Mouse (Mus musculus): ENCODE measurements at regions not wholly inside any gene's neighbourhood (a gene's known extent, or its start where the extent isn't known, plus 50 kb on each side); places are given as distances from the start of the nearest gene placed in this dataset.

DNA sequence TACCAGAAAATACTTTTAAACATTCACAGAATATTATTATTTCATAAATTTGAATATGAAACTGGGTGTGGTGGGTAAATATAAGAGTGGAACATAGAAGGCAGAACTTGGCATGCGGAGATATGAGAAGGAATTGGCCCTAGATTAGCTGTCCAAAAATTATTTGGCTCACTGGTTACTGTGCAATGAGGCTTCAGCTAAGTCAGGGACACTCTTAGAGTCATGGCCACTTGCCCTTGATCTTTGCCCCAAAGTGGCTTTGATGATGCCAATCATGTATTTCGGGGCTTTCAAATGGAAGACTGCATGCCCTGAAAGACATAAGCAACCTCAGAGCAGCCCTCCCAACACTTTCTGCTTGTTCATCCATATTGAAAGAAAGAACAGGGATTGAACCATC lies 76.9 kb downstream of the Pxdc1 start:
- no peak for TF ChIP-seq CTCF (IDR thresholded peaks at IDR 0.05)
- intact Hi-C loops (cut with DNase I): no loop called here
- Histone ChIP-seq H3K27ac (no peak overlapping the region), H3K4me3 (no peak overlapping the region)
- no peak for DNase-seq (ENCODE audit: extremely low spot score in 1 of 2, low spot score in 2 of 2)

DNA sequence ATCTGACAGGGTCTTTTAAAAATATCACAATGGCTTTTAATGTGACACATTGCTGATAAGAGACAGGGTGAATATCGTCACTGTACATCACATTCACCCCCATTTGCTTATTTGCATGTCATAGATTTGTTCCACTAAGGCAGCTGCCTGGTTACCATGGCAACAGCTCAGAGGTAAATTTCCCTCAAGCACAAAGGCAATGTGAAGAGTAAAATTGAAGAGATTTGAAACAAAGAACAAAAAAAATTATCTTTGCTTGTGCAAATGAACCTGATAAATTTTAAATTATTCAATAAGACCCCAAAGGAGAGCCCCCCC lies 77.3 kb downstream of the Pxdc1 start:
- peak; percentile 24 to 42 for DNase-seq (ENCODE audit: extremely low spot score in 1 of 2, low spot score in 2 of 2)
- peak overlapping the region; percentile 38; the same call in 1 of the 2 replicates for H3K27ac ChIP-seq
- intact Hi-C loops (cut with DNase I): no loop called here
- H3K4me3 ChIP-seq: no peak overlapping the region
- TF ChIP-seq CTCF (IDR thresholded peaks at IDR 0.05): no peak

DNA sequence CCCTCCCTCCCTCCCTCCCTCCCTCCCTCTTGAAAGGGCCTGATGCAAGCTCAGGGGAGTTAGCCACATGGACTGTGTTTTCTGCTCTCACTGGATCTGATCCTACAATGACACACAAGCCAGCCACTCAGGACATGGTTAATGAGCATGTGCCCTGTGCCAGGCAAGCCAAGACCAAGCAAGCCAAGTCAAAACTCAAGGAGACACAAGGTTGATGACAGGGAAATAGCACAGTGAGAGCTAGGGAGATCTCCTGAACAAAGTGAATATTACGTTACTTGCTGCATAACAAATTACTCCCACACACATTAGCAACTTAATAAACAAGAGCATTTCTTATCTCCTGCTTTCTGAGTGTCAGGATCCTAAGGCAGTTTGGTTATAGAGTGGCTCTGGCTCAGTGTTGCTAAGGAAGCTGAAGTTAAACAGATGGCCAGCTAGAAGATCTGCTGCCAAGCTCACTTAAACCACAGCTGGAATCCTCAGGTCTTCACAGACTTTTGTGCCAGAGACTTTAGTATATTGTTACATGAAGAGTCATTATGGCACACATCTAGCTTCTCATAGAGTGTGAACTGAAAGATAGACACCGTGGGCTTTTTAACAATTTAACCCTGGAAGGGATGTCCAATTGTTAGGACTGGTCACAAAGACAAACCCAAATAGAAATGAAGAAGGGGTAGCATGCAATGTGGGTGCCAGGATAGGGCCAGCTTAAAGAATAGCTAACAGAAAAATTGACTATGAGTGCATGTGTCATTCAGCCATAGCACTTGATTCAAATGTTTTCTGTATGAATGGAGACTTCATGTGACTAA lies 77.9 kb downstream of the Pxdc1 start:
- intact Hi-C loops (cut with DNase I): no loop called here
- no peak for TF ChIP-seq CTCF (IDR thresholded peaks at IDR 0.05)
- peak overlapping the region; percentile 38; the same call in 1 of the 2 replicates for H3K27ac ChIP-seq
- no peak overlapping the region for H3K4me3 ChIP-seq
- DNase-seq (ENCODE audit: extremely low spot score in 1 of 2, low spot score in 2 of 2): no peak

DNA sequence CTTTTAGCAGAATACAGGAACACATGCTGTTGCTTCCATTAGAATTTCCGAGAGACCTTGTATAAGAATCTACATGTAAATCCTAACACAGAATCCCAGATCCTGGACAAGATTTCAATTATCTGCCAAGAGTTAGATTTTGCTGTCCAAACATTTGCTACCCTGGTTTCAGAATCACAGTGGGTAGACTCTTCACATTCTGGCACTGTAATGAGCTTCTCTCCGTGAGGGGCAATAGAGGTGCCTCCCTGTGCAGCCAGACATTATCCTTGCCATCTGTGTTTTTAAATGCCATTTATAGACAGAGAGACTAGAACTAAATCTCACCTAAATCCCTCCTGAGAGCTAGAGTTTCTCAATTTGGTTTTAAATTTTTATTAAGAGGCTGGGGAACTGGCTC lies 84.0 kb downstream of the Pxdc1 start:
- Histone ChIP-seq H3K4me3 (no peak overlapping the region), H3K27ac (no peak overlapping the region)
- no peak for DNase-seq (ENCODE audit: extremely low spot score in 1 of 2, low spot score in 2 of 2)
- intact Hi-C loops (cut with DNase I): no loop called here
- TF ChIP-seq CTCF (IDR thresholded peaks at IDR 0.05): no peak

DNA sequence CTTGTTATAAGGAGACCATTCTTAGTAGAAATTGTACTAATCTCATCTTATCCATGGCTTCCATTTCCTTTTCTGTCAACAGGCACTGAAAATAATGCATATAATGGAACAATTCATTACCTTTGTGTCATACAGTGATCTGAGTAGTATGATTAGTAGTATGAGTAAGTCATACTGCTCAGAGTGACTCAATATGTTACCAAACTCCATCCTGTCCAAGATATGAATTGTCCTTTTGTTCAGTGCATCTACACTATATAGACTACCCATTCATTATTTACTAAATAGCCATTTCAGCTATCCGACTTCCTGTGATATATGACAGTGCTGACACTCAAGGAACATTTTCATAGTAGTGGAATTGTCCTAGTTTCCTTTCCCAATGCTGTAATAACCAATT lies 86.6 kb downstream of the Pxdc1 start:
- no peak overlapping the region for H3K4me3 ChIP-seq
- no peak overlapping the region for H3K27ac ChIP-seq
- intact Hi-C loops (cut with DNase I): no loop called here
- no peak for DNase-seq (ENCODE audit: extremely low spot score in 1 of 2, low spot score in 2 of 2)
- no peak for TF ChIP-seq CTCF (IDR thresholded peaks at IDR 0.05)

DNA sequence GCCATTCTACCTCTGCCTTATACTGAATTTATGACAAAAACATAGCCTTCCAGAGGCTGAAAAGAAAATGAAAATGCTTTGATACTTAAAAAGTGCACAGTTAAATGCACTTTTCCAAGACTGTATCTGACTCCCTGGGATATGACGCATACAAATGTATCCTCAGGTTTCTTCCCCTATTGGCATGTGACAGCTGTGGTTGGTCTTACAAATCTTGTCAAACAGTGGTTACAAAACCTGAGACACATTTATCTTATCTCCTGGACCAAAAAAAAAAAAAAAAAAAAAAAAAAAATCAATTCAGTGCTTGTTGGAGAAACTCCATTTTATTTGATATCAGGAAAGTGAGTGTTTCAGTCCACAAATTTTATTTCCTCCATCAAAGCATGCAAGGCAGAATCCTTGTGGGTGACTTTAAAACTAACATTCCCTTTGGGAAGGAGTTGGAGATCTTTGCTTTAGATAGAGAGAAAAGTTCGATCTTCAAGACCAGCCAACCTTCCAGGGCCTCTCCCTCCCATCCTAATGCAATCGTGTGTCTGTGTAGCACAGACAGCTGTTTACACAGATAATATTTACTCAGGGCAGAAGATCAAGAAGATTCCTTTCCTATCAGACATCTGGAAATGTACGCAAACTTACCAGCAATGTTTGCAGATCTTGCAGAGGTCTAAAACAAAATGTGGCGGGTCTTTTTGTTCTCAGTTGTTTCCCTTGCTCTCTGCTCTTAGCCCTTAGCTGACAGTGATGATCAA lies 103.0 kb downstream of the Pxdc1 start:
- no peak for TF ChIP-seq CTCF (IDR thresholded peaks at IDR 0.05)
- Histone ChIP-seq H3K4me3 (no peak overlapping the region), H3K27ac (no peak overlapping the region)
- DNase-seq (ENCODE audit: extremely low spot score in 1 of 2, low spot score in 2 of 2): no peak
- intact Hi-C loops (cut with DNase I): no loop called here

DNA sequence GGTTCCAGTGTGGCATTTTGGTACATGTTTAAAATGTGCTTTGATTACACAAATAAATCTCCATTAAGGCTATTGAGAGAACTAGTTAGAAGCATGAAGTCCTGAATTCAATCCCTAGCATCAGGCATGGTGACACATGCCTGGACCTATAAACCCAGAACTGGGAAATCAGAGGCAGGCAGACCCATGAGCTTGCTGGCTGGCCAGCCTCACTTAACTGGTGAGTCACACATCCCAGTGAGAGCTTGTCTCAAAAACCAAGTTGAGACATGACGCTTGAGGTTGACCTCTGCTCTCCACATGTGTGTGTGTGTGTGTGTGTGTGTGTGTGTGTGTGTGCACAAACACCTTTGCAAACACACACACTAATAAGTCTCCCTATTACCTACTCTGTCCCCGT lies 112.6 kb downstream of the Pxdc1 start:
- no peak for DNase-seq (ENCODE audit: extremely low spot score in 1 of 2, low spot score in 2 of 2)
- H3K27ac ChIP-seq: no peak overlapping the region
- H3K4me3 ChIP-seq: no peak overlapping the region
- TF ChIP-seq CTCF (IDR thresholded peaks at IDR 0.05): no peak
- intact Hi-C loops (cut with DNase I): no loop called here

DNA sequence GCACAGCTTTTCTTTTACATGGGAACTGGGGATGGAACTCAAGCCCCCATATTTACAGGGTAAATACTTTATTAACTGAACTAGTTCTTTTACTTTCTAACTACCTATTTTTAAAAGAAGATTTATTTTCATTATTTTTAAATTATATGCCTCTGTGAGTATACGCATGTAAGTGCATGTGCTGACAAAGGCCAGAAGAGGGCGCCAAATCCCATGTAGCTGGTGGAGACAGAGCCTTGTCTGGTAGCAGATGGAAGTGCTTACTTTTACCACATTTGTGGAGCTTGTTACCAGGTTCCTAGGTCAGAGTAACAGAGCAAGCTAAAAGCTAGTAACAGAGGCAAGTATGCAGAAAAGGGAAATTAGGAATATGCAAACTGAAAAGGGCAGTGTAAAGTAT lies 119.4 kb downstream of the Pxdc1 start:
- intact Hi-C loops (cut with DNase I): no loop called here

DNA sequence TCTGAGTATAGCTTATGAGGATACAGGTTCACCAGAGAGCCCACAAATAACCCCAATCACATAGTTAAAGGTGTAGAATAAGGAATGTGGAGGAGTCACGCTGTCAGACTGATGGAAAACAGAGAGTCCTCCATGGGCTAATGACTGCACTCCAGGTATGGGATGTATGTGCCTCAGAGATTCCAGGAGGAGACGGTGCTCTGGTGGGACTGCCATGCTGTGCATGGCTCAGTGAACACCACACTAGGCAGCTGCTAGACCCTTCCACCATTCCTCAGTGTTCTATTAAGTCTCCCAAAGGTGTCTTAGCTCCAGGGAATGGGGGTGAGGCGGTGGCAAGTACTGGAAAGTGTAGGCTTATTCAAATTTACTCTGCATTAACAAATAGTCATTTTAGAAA lies 142.0 kb downstream of the Pxdc1 start:
- Histone ChIP-seq H3K4me3 (no peak overlapping the region), H3K27ac (no peak overlapping the region)
- intact Hi-C loops (cut with DNase I): no loop called here
- DNase-seq (ENCODE audit: extremely low spot score in 1 of 2, low spot score in 2 of 2): no peak
- TF ChIP-seq CTCF (IDR thresholded peaks at IDR 0.05): no peak

More for the DNA sequence above, 119.4 kb downstream of the Pxdc1 start:
- Histone ChIP-seq H3K4me3 (no peak overlapping the region), H3K27ac (no peak overlapping the region)
- peak; percentile 20 for TF ChIP-seq CTCF (IDR thresholded peaks at IDR 0.05)
- no peak for DNase-seq (ENCODE audit: extremely low spot score in 1 of 2, low spot score in 2 of 2)

DNA sequence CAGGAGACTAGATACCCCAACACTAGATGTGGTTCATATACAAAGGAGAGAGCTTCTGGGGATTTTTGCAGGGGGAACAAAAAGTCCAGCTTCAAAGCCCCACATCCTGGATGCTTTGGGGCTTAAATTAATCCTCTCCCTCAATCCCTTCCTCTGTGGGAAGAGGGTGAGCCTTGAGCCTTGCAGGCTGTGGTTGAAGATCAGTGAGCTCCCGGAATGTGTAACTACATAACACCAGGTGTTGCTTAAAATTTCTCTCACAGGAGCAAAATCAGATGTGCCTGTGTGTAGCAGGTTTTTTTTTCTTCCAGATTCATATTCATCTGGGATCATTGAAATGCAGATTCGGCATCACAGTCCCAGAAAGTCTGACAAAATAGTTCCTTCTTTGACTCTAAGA lies 146.1 kb downstream of the Pxdc1 start:
- TF ChIP-seq CTCF (IDR thresholded peaks at IDR 0.05): no peak
- no peak overlapping the region for H3K4me3 ChIP-seq
- no peak overlapping the region for H3K27ac ChIP-seq
- no peak for DNase-seq (ENCODE audit: extremely low spot score in 1 of 2, low spot score in 2 of 2)
- intact Hi-C loops (cut with DNase I): no loop called here

DNA sequence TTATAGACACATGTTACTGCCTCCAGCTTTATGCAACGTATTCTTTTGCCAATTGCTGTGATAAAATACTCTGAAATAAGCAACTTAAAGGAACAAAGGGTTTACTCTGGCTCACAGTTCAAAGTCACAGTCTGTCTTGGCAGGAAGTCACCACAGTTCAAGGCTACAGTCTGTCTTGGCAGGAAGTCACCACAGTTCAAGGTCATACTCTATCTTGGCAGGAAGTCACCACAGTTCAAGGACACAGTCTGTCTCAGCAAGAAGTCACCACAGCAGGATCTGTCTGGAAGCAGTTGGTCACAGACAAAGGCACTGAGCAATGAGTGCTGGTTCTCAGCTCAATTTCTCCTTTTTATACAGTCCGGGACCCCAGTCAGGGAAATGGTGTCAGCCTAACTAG lies 147.4 kb downstream of the Pxdc1 start:
- intact Hi-C loops (cut with DNase I): no loop called here
- Histone ChIP-seq H3K4me3 (no peak overlapping the region), H3K27ac (no peak overlapping the region)
- DNase-seq (ENCODE audit: extremely low spot score in 1 of 2, low spot score in 2 of 2): no peak
- no peak for TF ChIP-seq CTCF (IDR thresholded peaks at IDR 0.05)

DNA sequence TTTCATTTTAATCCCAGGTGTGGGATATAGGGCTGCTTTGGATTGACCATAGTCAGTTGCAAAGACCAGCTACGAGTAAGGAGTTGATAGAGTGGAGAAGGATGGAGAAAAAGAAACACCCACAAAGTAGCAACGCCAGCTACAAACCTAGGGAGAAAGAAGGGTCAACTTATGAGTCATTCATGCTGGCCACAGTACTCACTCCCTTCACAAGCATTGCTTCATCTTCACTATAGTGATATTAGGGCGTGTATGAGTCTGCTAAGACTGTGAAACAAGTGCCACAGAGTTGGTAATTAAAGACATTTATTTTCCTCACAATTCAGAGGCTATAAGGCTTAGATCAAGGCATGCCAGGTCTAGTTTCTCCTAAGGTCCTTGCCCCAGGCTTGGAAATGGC lies 148.4 kb downstream of the Pxdc1 start:
- H3K4me3 ChIP-seq: no peak overlapping the region
- TF ChIP-seq CTCF (IDR thresholded peaks at IDR 0.05): no peak
- intact Hi-C loops (cut with DNase I): no loop called here
- DNase-seq (ENCODE audit: extremely low spot score in 1 of 2, low spot score in 2 of 2): no peak
- no peak overlapping the region for H3K27ac ChIP-seq

DNA sequence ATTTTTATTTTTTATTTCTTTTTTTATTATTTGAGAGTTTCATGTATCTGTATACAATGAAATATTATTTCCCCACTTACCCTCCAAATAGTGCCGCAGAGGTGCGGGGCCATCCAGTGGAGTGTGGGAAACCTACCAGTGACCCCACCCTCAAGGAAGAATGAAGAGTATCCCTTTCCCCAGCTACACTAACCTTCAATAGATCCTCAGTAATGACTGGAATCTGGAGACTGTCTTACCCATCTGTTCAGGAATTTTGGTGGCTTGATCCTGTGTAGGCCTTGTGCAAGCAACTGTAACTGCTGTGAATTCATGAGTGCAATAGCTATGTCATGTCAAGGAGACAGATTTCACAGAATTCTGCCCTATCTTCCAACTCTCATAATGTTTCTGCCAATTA lies 153.9 kb upstream of the Slc22a23 start:
- no peak overlapping the region for H3K27ac ChIP-seq
- DNase-seq (ENCODE audit: extremely low spot score in 1 of 2, low spot score in 2 of 2): no peak
- intact Hi-C loops (cut with DNase I): no loop called here
- no peak overlapping the region for H3K4me3 ChIP-seq
- no peak for TF ChIP-seq CTCF (IDR thresholded peaks at IDR 0.05)

Measured in left cerebral cortex, adult 2 months (tissue).